27 mouse cellular contexts compared by ENCODE assay signal in the genomic region with DNA sequence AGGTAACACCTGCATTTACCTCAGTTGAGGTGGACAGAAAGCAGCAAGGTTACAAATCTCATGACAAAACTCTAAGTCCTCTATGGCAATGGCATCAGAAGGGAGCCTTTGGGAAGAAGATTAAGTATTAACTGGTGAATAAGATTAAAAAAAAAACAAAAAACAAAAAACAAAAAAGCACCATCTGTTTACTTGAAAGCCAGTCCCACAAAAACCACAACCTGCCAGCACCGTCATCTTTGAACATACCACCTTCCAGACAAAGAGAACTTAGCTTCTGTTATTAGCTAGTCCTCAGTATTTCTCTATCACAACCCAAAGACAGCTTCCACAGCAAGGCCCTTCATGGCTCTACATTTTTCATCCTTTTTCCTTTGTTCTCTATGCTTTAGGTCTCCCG. TPM values are rescaled to one million over a fixed set of nuclear protein-coding genes. Genes with fewer than 3 reads are reported as not detected.
DNase-seq lines count a peak whose midpoint lies in the region; TF ChIP-seq lines count a peak whose summit lies in the region.
"Had no signal": no experiment of that assay in that cellular context is flagged by ENCODE, and none has a peak within 500 bp of the region (broad histone marks: within the 10 kb centered on the region; RNA-seq: fewer than 3 reads in every experiment).

No protein-coding gene starts in this region.

- H3K27ac ChIP-seq in gastrocnemius, adult 2 months = 0 out of 2 replicates have a peak overlapping the region, but pooled peaks have one; percentile 3
- no peak overlapping the region for H3K27ac ChIP-seq in limb, embryonic 10.5 days
- H3K27ac ChIP-seq: embryonic facial prominence, embryonic 10.5 days; forebrain, embryonic 10.5 days; hindbrain, embryonic 14.5 days; intestine, embryonic 15.5 days; layer of hippocampus, adult 2 months; limb, embryonic 13.5 days; liver, embryonic 12.5 days; neural tube, embryonic 15.5 days had no signal

- no peaks in the 10 kb centered on the region for H3K9me3 ChIP-seq in limb, embryonic 10.5 days (replicated peaks)
- H3K9me3 ChIP-seq: embryonic facial prominence, embryonic 10.5 days; forebrain, embryonic 10.5 days; intestine, embryonic 15.5 days; limb, embryonic 13.5 days; liver, embryonic 12.5 days; megakaryocyte, embryonic 14.5 days; neural tube, embryonic 15.5 days had no signal

- no peaks in the 10 kb centered on the region for H3K4me1 ChIP-seq in limb, embryonic 10.5 days
- H3K4me1 ChIP-seq: embryonic facial prominence, embryonic 10.5 days; forebrain, embryonic 10.5 days had no signal

- peaks cover 45% of the 10 kb centered on the region for H3K36me3 ChIP-seq in limb, embryonic 10.5 days

- intact Hi-C loops in gastrocnemius, adult 2 months (cut with DNase I) = no loop called here

- 94% methylated on average over 2 of the region's 2 CpGs for WGBS in limb, embryonic 10.5 days

- DNase-seq in gastrocnemius, adult 2 months = no peak
- DNase-seq in gastrocnemius, postnatal 4 days (ENCODE audit: low spot score in 2 of 2) = no peak
- peak; percentile 45 for DNase-seq in MEL-GATA-1-ER (ENCODE audit: extremely low read depth, low read depth)
- peak; percentile 56 for DNase-seq in induced T-regulatory cell, adult 2 months (ENCODE audit: low read depth)
- DNase-seq in kidney, adult 18-20 months = no peak
- no peak for DNase-seq in limb, embryonic 10.5 days (ENCODE audit: low spot score)
- no peak for DNase-seq in right cerebral cortex, postnatal 36 days (ENCODE audit: low spot score in 2 of 2)
- DNase-seq: adrenal gland, postnatal 36 days; cerebellum, adult 11 months; cerebellum, adult 9-11 months; gastrocnemius, postnatal 25 days; kidney, postnatal 25 days; layer of hippocampus, postnatal 36 days; lung, adult 18-20 months; lung, postnatal 14 days; right cerebral cortex, adult 18-20 months; thymus, postnatal 36 days had no signal

- no peaks in the 10 kb centered on the region for H3K27me3 ChIP-seq in limb, embryonic 10.5 days (ENCODE audit: low read depth, poor library complexity, severe bottlenecking)
- H3K27me3 ChIP-seq: intestine, embryonic 15.5 days; limb, embryonic 13.5 days; liver, embryonic 12.5 days; megakaryocyte, embryonic 14.5 days; neural tube, embryonic 15.5 days had no signal

- TF ChIP-seq CTCF in gastrocnemius, adult 2 months (IDR thresholded peaks at IDR 0.05) = no peak

- H3K4me3 ChIP-seq in gastrocnemius, adult 2 months = no peak overlapping the region
- H3K4me3 ChIP-seq in limb, embryonic 10.5 days = no peak overlapping the region
- H3K4me3 ChIP-seq: embryonic facial prominence, embryonic 10.5 days; forebrain, embryonic 10.5 days; intestine, embryonic 15.5 days; layer of hippocampus, adult 2 months; limb, embryonic 13.5 days; liver, embryonic 12.5 days; megakaryocyte, embryonic 14.5 days; myocyte; neural tube, embryonic 15.5 days had no signal

RNA-seq across cellular contexts. Expression of a gene that starts 12.4 kb away (rescaled TPM):
- total RNA-seq in gastrocnemius, adult 2 months (2021) = 100 to 1,000 TPM; 169 to 187 TPM
- total RNA-seq in gastrocnemius, postnatal 4 days (2021) = 100 to 1,000 TPM; 298 to 314 TPM
- polyA plus RNA-seq in limb, embryonic 10.5 days (2016; fragmentation: Nextera tagmentation; extraction: Ambion mirVana) = 531 and 571 TPM in 2 replicates

Comparison
In these comparisons a context has a peak if more than half of its experiments do, and no peak if none do; other contexts are left out.
1. DNase-seq: peak in MEL-GATA-1-ER (single experiment) and induced T-regulatory cell, adult 2 months (single experiment); none in gastrocnemius, adult 2 months (single experiment), gastrocnemius, postnatal 4 days (0 of 2), kidney, adult 18-20 months (single experiment), limb, embryonic 10.5 days (single experiment) and right cerebral cortex, postnatal 36 days (0 of 2).